Mouse (Mus musculus): ENCODE results near the gene Pih1d1.

Gene Pih1d1

DNA sequence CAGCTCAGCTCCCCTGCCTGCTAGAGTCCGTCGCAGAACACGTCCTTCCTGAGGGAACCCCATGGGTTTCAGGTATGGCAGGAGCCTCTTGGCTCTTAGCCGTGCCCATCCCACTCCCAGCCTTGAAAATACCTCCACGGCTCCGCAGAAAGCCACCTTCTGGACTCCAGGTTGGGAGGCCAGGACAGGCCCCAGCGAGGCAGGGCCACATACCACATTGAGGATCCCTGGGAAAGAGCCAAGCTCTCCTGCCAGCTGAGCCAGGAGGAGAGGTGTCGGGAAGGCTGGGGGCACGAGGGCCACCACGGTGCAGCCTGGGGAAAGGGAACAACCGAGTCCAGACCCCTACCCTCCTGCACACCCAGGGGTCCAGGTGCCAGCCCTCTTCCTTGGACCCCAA lies 6.8 kb upstream of the Pih1d1 start:
- DNase-seq (ENCODE audit: low read depth, low spot score) = no peak

GRCm38 (mm10) chr7:45147899-45148298 lies 6.2 kb upstream of the Pih1d1 start:
- no peak for DNase-seq (ENCODE audit: low read depth, low spot score)

DNA sequence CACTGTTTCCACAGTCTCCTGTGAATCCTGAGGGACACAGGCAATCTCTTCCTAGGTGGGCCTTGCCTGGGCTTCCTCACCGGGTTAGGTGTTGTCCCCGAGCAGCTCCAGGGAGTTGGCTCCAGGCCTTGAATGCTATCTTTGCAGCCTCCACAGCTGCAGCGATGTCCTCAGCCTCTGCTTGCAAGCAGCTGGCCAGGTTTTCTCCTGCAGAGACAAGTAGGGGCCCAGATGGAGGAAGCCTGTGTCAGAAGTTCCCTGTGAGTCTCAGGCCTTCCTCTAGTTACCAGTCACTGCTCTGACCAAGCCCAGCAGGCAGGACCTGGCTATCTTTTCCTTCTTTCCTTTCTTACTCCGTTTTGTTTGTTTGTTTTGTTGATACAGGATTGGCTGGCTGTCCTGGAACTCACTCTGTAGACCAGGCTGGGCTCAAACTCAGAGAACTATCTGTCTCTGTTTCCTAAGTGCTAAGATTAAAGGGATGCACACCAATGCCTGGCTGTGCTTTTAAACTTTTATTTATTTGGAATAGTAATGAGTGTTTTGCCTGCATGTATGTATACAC lies 5.5 kb upstream of the Pih1d1 start:
- no peak for DNase-seq (ENCODE audit: low read depth, low spot score)

GRCm38 (mm10) chr7:45149545-45149944 lies 4.6 kb upstream of the Pih1d1 start:
- no peak for DNase-seq (ENCODE audit: low read depth, low spot score)

DNA sequence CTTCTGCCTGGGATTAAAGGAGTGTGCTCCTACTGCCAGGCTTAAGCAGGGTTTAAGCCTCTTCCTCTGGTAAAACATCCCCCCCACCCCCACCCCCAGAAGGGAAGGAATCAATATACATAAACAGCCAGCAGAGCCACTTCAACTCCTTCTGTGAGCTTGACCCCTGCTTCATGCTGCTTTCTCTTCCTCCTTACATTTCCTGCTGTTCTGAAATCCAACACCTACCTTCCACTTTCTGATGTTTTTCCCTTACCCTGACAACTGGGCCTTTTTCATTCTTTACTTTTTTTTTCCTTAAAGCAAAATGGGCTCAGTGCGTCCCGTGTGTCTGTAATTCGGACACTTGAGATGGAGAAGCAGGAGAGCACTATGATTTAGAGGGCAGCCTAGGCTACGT lies 3.8 kb upstream of the Pih1d1 start:
- peak; percentile 62 for DNase-seq (ENCODE audit: low read depth, low spot score)

GRCm38 (mm10) chr7:45151303-45151702 lies 2.8 kb upstream of the Pih1d1 start:
- DNase-seq (ENCODE audit: low read depth, low spot score) = no peak

- peak; percentile 43 for DNase-seq (ENCODE audit: low read depth, low spot score)
These were observed 1.1 kb upstream of the Pih1d1 start for GRCm38 (mm10) chr7:45153052-45153451.

GRCm38 (mm10) chr7:45153586-45153985 lies 517 bp upstream of the Pih1d1 start:
- DNase-seq (ENCODE audit: low read depth, low spot score) = no peak

DNA sequence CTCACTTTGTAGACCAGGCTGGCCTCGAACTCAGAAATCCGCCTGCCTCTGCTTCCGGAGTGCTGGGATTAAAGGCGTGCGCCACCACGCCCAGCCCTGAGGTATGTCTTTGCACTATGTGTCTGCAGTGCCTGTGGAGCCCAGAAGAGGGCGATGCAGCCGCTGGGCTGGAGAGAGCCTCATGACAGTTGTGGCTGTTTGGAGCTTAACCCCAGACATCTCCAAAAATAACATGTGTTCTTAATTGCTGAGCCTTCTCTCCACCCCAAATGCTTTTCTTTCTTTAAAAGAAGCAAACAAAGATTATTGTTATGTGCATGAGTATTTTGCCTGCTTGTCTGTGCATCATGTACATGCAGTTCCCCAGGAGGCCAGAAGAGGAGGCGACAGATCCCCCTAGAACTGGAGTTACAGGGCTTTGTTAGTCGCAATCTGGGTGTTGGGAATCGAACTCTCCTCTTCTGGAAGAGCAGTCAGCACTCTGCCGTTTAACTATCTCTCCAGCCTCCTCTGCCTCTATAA lies 951 bp downstream of the Pih1d1 start:
- DNase-seq (ENCODE audit: low read depth, low spot score) = peak; percentile 94

DNA sequence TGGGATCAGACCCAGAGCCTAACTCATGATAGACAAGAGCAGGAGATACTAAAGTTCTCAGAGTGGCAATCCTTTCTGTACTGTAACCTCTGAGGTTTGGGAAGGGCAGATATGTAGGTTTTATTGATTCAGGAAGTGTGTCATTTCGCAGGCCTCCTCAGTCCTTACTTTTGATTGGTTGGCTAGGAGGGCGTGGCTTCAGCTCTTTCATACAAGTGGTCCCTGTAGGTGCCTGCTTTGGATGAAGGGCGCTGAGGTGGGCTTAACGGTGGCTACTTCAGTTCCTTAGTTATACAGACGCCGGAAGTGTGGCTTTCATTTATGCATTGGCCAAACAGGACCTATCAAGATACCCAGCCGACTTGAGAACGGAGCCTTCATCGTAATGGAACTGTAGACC lies 1.5 kb downstream of the Pih1d1 start:
- no peak for DNase-seq (ENCODE audit: low read depth, low spot score)

DNA sequence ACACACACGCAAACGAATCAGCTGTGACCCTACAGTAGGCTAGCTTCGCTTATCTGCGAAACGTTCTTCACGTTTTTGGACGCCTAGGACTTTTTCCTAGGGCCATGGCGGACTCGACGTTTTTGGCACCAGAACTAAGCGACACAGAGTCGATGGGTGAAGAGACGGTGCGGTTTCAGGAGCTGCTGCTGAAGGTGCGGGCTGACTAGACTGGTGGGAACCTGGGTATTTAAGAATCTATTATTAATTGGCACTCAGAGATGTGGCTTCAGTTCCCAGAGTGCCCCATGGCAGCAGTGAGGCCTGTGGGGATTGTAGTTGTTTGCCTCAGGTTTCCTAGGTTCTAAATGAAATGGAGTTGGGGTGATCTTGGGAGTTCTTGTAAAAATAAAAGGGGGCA lies 2.1 kb downstream of the Pih1d1 start:
- no peak for DNase-seq (ENCODE audit: low read depth, low spot score)

- DNase-seq (ENCODE audit: low read depth, low spot score) = no peak
These were observed 3.4 kb downstream of the Pih1d1 start for GRCm38 (mm10) chr7:45157459-45157858.

DNA sequence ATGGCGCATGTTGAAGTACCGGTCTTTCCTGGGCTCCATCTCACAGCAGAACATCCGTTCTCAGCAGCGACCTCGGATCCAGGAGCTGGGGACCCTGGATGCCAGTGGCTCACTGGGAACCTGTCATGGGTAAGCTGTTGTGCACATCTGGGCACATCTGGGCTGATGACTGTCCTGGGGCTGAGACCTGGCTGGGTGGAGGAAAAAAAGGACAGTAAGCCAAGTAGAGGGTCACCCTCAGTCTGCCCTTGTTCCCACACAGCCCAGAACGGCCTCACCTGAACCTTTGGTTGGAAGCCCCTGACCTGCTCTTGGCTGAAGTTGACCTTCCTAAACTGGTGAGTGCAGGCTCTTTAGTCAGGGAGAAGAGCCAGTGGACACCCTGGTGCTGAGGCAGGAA lies 4.9 kb downstream of the Pih1d1 start:
- no peak for DNase-seq (ENCODE audit: low read depth, low spot score)

DNA sequence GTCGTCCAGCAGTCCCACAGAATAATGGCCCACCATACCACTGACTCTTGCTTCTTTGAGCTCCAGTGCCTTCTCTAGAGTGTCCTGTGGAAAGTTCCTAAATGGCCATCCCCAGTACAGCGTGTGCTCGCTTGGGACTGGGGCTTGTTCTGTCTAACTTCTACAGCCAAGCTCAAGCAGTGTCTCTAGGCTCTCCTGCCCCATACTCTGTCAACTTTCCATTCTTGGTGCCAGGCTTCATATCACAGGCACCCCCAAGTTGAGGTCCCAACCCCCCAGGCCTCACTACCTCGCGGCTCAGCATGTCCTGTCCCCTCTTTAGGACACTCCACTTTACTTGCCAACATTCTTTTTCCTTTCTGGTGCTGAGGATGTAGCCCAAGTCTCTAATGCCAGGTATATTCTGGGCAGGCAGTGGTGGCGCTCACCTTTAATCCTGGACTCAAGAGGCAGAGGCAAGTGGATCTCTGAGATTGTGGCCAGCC lies 6.3 kb downstream of the Pih1d1 start:
- DNase-seq (ENCODE audit: low read depth, low spot score) = no peak

- no peak for DNase-seq (ENCODE audit: low read depth, low spot score)
These were observed 6.8 kb downstream of the Pih1d1 start for GRCm38 (mm10) chr7:45160866-45161265.

GRCm38 (mm10) chr7:45161612-45162473 lies 7.7 kb downstream of the Pih1d1 start:
- peak; percentile 95 for DNase-seq (ENCODE audit: low read depth, low spot score)

- no peak for DNase-seq (ENCODE audit: low read depth, low spot score)
These were observed 8.4 kb downstream of the Pih1d1 start for GRCm38 (mm10) chr7:45162551-45162950.

GRCm38 (mm10) chr7:45162996-45163615 lies 9.0 kb downstream of the Pih1d1 start:
- no peak for DNase-seq (ENCODE audit: low read depth, low spot score)

DNA sequence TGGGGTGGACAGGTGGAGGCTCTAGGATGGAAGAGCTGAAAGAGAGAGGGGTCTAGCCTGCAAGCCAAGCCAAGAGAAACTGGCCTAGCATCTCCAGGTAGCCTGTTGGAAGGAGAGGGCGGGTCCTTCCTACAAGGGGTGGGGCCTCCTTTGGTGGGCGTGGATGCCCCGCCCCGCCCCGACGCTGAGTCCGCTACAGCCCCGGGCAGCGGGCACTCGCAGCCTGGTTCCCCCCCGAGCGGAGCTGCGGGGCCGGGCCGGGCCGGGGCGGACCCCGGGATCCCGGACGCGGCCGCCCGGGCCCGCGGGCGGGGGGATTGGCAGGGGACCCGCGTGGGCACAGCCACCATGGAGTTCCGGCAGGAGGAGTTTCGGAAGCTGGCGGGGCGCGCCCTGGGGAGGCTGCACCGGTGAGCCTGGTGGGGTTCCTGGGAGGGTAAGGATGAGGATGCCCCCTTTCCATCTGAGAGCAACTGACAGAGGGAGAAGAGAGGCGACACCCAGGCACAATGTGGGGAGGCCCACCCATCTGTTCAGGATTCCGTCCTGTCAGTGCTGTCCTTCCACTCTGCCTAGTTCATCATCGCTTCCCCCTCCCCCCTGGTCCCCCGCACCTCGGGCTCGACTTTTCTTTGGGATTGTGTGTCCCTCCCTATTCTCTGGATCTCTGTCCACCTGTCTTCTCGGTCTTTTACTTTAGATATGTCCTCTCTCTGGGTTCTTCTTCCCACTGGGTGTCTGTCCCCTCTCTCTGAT lies 9.8 kb downstream of the Pih1d1 start, which contains the start of gene Slc17a7:
Gene Slc17a7 (plus strand): TSS at position 215 of the 756 bp plus-strand sequence.
- DNase-seq (ENCODE audit: low read depth, low spot score) = peak; percentile 48

GRCm38 (mm10) chr7:45164833-45165232 lies 10.7 kb downstream of the Pih1d1 start:
- no peak for DNase-seq (ENCODE audit: low read depth, low spot score)

DNA sequence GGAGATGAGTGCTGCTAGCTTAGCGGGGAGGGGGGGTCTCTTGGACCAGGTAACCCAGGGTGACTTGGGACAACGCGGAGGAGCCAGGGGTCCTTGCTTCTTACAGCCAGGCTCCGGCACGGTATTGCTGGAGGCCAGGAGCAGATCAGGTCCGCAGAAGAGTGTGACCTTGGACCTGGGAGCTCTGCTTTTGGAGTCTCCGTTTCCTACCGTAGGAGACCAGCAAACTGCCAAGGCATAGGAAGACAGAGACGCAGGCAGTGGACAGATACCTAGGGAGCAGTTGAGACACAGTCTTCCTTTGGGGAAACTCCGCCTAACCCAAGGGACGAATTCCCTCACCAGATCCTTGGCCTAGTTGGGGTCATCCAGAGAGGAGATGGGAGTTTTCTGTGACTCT lies 11.6 kb downstream of the Pih1d1 start:
- DNase-seq (ENCODE audit: low read depth, low spot score) = no peak
